ENCODE assay signal across 17 mouse cellular contexts in genomic region chr1:77471037-77471436, GRCm38 (mm10). TPM values are rescaled to one million over a fixed set of nuclear protein-coding genes. Genes with fewer than 3 reads are reported as not detected.
DNase-seq lines count a peak whose midpoint lies in the region; ATAC-seq lines count a peak whose summit lies in the region.
"Had no signal": no experiment of that assay in that cellular context is flagged by ENCODE, and none has a peak within 500 bp of the region (broad histone marks: within the 10 kb centered on the region; RNA-seq: fewer than 3 reads in every experiment).

No protein-coding gene starts in this region.

- DNase-seq in heart, adult 9 months (ENCODE audit: low spot score in 2 of 2) = no peak
- DNase-seq in right cerebral cortex, adult 18-20 months = peak; percentile 24
- DNase-seq in right cerebral cortex, postnatal 14 days = no peak
- DNase-seq in left cerebral cortex, postnatal 36 days (ENCODE audit: low spot score in 2 of 2) = no peak
- DNase-seq: cerebellum, adult 8-10 months; gastrocnemius, adult 2 months; heart, adult 2 months; kidney, adult 11 months; kidney, postnatal 36 days; layer of hippocampus, postnatal 36 days; midbrain, embryonic 14.5 days; thymus, postnatal 4 days had no signal

- WGBS in heart, embryonic 13.5 days = 47% methylated on average over 5 of the region's 5 CpGs
- WGBS in intestine, embryonic 15.5 days = 11% methylated on average over 5 of the region's 5 CpGs
- 75% methylated on average over 5 of the region's 5 CpGs for WGBS in midbrain, embryonic 13.5 days

- H3K4me2 ChIP-seq in heart, embryonic 13.5 days = no peak overlapping the region
- no peak overlapping the region for H3K4me2 ChIP-seq in intestine, embryonic 15.5 days (replicated peaks)
- H3K4me2 ChIP-seq in midbrain, embryonic 13.5 days (replicated peaks) = no peak overlapping the region
- H3K4me2 ChIP-seq: limb, embryonic 13.5 days had no signal

- intact Hi-C loops in left cerebral cortex, postnatal 36 days (cut with DNase I) = no loop called here

- ATAC-seq in heart, embryonic 13.5 days (ENCODE audit: extremely low read depth, insufficient number of reproducible peaks, low FRiP score, low TSS enrichment) = no peak
- ATAC-seq in intestine, embryonic 15.5 days = no peak
- ATAC-seq in midbrain, embryonic 13.5 days = no peak

- H3K36me3 ChIP-seq in heart, embryonic 13.5 days = no peaks in the 10 kb centered on the region
- no peaks in the 10 kb centered on the region for H3K36me3 ChIP-seq in intestine, embryonic 15.5 days
- H3K36me3 ChIP-seq in midbrain, embryonic 13.5 days = no peaks in the 10 kb centered on the region

- H3K9ac ChIP-seq in heart, embryonic 13.5 days = no peak overlapping the region
- H3K9ac ChIP-seq in intestine, embryonic 15.5 days = no peak overlapping the region
- no peak overlapping the region for H3K9ac ChIP-seq in midbrain, embryonic 13.5 days (replicated peaks)
- H3K9ac ChIP-seq: limb, embryonic 13.5 days had no signal

- no peaks in the 10 kb centered on the region for H3K27me3 ChIP-seq in heart, embryonic 13.5 days (replicated peaks)
- no peaks in the 10 kb centered on the region for H3K27me3 ChIP-seq in intestine, embryonic 15.5 days (replicated peaks)
- H3K27me3 ChIP-seq in midbrain, embryonic 13.5 days = no peaks in the 10 kb centered on the region
- H3K27me3 ChIP-seq: limb, embryonic 13.5 days had no signal

- no peak overlapping the region for H3K4me3 ChIP-seq in heart, embryonic 13.5 days
- no peak overlapping the region for H3K4me3 ChIP-seq in intestine, embryonic 15.5 days (replicated peaks)
- no peak overlapping the region for H3K4me3 ChIP-seq in midbrain, embryonic 13.5 days (replicated peaks)
- H3K4me3 ChIP-seq: gastrocnemius, adult 2 months; heart, adult 2 months; limb, embryonic 13.5 days had no signal

- H3K4me1 ChIP-seq in heart, embryonic 13.5 days = peaks cover 22% of the 10 kb centered on the region
- H3K4me1 ChIP-seq in intestine, embryonic 15.5 days (replicated peaks) = peaks cover 21% of the 10 kb centered on the region
- H3K4me1 ChIP-seq in midbrain, embryonic 13.5 days (replicated peaks) = peaks cover 21% of the 10 kb centered on the region

- no peaks in the 10 kb centered on the region for H3K9me3 ChIP-seq in heart, embryonic 13.5 days
- H3K9me3 ChIP-seq in intestine, embryonic 15.5 days = no peaks in the 10 kb centered on the region
- no peaks in the 10 kb centered on the region for H3K9me3 ChIP-seq in midbrain, embryonic 13.5 days
- H3K9me3 ChIP-seq: limb, embryonic 13.5 days had no signal

- 0 out of 2 replicates have a peak overlapping the region, but pooled peaks have one; percentile 2 for H3K27ac ChIP-seq in heart, embryonic 13.5 days (replicated peaks)
- peak overlapping the region; percentile 56 for H3K27ac ChIP-seq in intestine, embryonic 15.5 days
- H3K27ac ChIP-seq in midbrain, embryonic 13.5 days = no peak overlapping the region
- H3K27ac ChIP-seq: gastrocnemius, adult 2 months; heart, adult 2 months; limb, embryonic 13.5 days; macrophage had no signal

RNA-seq across cellular contexts. Expression of gene Epha4, which starts 43.9 kb away (rescaled TPM):
- polyA plus RNA-seq in heart, embryonic 13.5 days (2015; fragmentation: Nextera tagmentation; extraction: Ambion mirVana) = 6.0 and 6.1 TPM in 2 replicates
- polyA plus RNA-seq in intestine, embryonic 15.5 days (2015; fragmentation: Nextera tagmentation; extraction: Ambion mirVana) = 8.7 and 10.4 TPM in 2 replicates
- 100 to 1,000 TPM; 173 to 182 TPM for total RNA-seq in left cerebral cortex, postnatal 36 days (2021)
- polyA plus RNA-seq in midbrain, embryonic 13.5 days (2015; fragmentation: Nextera tagmentation; extraction: Ambion mirVana) = 36.5 and 37.5 TPM in 2 replicates
- polyA plus RNA-seq: macrophage had no signal
